Mouse (Mus musculus): Measurements from ENCODE around the gene Gm49322.

Gm49322 gene

GRCm38 (mm10) chr10:80654866-80655265 is 49.0 kb downstream of the Gm49322 start:
- no peak for DNase-seq (ENCODE audit: low spot score in 2 of 2)

DNA sequence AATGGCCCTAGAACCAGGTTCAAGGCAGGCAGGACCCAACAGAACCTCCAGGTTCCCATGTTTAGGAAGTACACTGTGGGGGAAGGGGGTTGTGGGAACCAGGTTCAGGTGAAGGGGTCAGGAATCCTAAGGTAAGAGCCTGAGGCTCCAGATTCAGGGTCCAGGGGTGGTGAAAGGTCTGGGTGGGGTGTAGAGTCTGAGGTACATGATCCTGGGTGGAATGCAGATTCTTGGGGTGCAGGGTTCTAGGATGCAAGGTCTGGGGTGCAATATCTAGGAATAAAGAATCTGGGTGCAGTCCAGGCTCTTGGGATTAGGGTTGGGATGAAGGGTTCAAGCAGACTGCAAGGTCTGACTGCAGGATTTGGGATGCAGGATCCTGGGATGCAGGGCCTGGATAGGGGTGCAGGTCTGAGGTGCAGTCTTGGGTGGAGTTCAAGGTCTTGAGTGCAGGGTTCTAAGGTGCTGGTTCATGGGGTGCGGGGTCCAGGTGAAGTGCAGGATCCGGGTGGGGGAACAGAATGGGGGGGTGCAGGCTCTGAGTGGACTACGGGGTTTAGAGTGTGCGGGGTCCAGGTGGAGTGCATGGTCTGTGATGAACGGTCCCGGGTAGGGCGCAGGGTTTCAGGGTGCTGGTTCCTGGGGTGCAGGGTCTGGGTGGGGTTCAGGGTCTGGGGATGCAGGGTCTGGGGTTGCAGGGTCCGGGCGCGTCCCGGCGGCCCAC is 49.7 kb downstream of the Gm49322 start:
- no peak for DNase-seq (ENCODE audit: low spot score in 2 of 2)

DNA sequence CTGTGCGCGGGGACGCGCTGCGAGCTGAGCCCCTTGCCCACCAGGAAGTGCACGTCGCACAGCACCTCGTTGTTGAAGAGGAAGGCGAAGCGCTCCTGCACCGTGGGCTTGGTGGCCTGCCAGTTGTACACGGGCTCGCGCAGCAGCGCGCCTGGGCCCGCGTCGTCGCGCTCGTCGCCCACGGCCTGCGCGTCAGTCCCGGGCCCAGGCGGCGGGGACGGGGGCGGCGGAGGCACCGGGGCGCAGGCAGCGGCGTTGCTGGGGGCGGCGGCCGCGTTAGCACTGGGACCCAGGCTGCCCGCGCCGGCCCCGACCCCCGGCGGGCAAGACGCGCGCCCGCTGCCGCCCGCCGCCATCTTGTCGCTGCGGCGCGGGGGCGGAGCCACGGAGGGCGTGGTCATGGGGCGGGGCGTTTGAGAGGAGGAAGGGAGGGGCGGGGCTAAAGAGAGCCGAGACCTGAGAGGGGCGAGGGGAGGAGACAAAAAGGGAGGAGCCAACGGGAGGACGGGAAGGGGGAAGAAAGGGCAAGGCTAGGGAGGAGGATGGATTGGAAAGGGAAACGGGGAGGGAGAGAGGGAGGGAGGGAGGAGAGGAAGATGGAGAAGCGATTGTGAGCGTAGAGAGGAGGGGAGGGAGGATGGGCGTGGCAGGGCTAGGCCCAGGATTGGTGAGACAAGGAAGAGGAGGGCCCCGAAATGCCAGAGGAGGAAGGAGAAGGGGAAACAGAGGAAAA is 50.5 kb downstream of the Gm49322 start:
- DNase-seq (ENCODE audit: low spot score in 2 of 2), result peak; percentile 90 to 91

- DNase-seq (ENCODE audit: low spot score in 2 of 2), result no peak
Observed at GRCm38 (mm10) chr10:80656863-80657623, 51.2 kb downstream of the Gm49322 start, which contains the start of gene Btbd2. Gene Btbd2, minus strand, starts transcription at chr10:80657071.

DNA sequence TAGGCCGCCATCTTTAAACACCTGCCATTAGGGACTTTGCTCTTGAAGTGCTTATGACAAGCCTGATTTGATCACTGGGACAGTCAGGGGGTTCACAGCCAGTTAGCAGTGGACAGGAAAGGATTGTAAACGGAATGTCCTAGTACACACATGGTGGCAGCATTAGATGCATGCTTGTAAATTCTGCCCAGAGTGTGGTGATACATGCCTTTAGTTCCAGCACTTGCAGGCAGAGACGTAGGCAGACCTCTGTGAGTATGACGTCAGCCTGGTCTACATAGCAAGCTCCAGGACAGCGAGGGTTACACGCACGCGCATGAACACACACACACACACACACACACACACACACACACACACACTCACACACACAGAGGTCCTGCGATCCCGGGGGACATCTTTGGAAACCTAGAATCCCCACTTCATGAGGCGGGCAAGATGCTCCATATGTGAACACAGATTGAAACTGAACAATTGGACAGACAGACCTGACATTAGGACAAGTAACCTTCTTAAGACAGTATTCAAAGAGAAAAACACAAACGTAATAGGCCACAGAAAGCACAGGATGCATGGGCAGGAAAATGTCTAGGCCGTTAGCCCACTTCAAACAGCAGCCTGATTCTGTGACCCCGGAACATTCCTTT is 52.5 kb downstream of the Gm49322 start:
- DNase-seq (ENCODE audit: low spot score in 2 of 2), result no peak

- DNase-seq (ENCODE audit: low spot score in 2 of 2), result no peak
Observed at GRCm38 (mm10) chr10:80658841-80659202, 53.0 kb downstream of the Gm49322 start.

- DNase-seq (ENCODE audit: low spot score in 2 of 2), result peak in 1 of 2 experiments; percentile 71
Observed at GRCm38 (mm10) chr10:80659213-80659612, 53.4 kb downstream of the Gm49322 start.

DNA sequence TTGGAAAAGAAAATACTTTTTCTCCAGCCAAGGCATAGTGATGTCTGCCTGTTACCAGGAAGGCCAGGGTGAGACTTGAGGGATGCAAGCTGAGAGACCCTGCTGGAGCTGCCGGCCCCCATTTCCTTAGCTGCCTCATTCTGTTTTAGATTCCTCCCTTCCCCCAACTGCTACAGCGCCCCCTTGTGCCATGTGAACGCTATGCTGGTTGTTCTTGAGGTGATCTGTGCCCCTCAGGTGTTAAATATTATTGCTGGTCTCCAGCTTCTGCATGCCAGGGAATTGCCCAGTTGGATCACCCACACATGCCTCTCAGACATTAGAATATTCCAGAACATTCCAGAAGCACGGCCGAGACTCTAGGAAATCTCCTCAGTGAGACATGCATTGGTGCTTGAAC is 55.3 kb downstream of the Gm49322 start:
- DNase-seq (ENCODE audit: low spot score in 2 of 2), result no peak

DNA sequence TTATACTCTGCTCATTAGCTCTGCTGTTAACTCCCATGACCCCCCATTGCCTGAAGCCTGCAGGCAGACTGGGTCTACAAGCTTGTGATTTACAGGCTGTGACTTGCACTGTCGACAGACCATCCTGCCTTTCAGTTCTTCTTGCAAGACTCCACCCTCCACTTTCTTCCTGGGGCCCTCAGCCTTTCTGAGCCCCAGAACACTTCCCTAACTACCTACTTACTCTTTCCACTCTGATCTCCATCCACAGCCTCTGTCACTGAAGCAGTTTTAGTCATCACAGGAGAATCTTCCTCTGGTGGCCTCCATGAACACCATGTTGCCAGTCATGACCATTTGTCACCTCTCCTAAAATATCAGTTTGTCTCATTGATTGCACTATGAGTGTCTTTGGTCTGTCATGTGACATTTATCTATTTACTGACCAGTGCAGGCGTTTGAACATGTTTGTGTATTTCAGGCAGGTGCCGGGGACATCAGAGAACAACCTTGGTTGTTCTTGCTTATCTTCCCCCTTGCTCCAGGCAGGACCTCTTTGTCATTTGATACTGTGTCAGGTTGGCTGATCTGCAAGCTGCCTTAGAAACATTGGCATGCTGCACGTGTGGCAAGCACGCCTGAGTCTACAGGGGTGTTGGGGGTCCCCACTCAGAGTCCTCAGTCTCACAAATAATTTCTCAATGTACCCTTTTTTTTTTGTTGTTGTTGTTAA is 57.8 kb downstream of the Gm49322 start:
- no peak for DNase-seq (ENCODE audit: low spot score in 2 of 2)

- no peak for DNase-seq (ENCODE audit: low spot score in 2 of 2)
Observed at GRCm38 (mm10) chr10:80664197-80665015, 58.6 kb downstream of the Gm49322 start.

DNA sequence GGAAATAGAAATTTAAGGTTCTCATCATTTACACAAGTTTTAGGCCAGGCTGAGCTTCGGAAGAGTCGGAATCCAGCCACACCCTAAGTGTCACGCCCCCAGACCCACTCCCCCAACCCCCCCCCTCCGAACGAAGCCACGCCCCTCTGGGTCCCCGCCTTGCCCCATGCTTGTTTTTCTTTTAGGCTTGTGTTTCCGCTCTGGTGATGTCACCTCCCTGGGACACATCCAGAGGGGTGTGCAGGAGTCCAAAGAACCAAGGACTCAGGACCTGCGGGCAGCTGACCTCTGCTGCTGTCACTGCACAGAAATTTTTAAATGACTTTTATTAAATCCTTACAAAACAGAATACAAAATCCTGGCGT is 59.2 kb downstream of the Gm49322 start:
- DNase-seq (ENCODE audit: low spot score in 2 of 2), result no peak

All from frontal cortex, postnatal 14 days (tissue).